Mouse (Mus musculus) olfactory bulb, adult 2 months (tissue): ENCODE data around the gene Lamb2.

Experiments used
- CTCF ChIP-seq: fragments of 200-500 bp; IDR thresholded peaks from 2 replicates; pipeline ENCODE4 v1.5.1; 2012; ENCODE audit warnings: low read depth, mild to moderate bottlenecking, low read length, moderate library complexity; ENCODE audit not compliant: insufficient read depth
- POLR2A ChIP-seq: fragments of 200-500 bp; IDR thresholded peaks from 2 replicates; pipeline ENCODE4 v1.6.1; 2012; ENCODE audit warnings: mild to moderate bottlenecking, low read depth, low read length, moderate library complexity; ENCODE audit not compliant: insufficient read depth

DNA sequence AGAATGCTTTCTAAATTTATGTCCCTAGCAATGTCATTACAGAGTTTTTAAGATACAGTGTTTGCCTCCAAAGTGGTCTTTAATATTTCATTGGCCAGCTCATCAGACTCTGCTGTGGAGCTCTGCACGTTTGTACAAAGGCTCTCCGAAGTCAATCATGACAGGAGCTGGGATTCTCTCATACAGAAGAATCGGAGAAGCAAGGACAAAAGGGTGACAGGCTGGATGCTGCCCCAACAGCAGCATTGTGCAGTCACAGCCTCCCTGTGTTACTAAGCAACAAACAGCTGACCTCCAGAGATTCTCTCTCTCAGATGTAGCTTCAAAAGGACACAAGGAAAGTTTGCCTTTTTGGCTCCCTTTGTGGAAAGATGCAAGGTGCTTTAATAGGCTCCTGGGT, 43.4 kb upstream of the Lamb2 start, which contains the start of gene BC048562:
- TF ChIP-seq POLR2A, result no peak
- TF ChIP-seq CTCF, result no peak
